Mouse (Mus musculus) colon, adult 2 months (tissue): ENCODE data around the gene Cd63. TPM values are rescaled to one million over a fixed set of nuclear protein-coding genes. Genes with fewer than 3 reads are reported as not detected.

Experiments used
- polyA plus RNA-seq: library from polyadenylated mRNA; depleted of rRNA; stranded (reverse); fragments of >200 nt; gene quantifications from 2 replicates; pipeline ENCODE4 v1.2.3, GENCODE M21; 2012; rRNA removed

The Cd63 gene
- 225 and 259 TPM in 2 replicates for polyA plus RNA-seq

DNA sequence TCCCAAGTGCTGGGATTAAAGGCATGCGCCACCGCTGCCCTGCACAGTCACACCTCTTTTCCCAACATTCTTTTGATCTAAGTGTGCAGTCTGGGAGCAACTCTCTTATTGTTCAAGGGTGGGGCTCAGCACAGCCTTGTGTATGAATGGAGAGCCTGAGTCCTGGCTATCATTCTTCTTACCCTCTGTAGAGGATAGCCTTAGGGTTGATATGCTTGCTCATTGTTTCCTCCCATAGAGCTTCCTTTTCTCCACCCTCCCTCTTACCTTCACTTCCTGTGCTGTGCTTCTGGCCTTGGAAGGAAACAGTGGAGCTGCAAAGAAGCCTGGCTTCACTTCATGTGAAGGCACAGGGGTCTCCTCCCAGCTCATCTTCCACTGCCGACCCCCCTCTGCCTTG, at the start of gene Cd63:
Gene Cd63, plus strand, starts transcription at position 292 of the 400 bp plus-strand sequence.

DNA sequence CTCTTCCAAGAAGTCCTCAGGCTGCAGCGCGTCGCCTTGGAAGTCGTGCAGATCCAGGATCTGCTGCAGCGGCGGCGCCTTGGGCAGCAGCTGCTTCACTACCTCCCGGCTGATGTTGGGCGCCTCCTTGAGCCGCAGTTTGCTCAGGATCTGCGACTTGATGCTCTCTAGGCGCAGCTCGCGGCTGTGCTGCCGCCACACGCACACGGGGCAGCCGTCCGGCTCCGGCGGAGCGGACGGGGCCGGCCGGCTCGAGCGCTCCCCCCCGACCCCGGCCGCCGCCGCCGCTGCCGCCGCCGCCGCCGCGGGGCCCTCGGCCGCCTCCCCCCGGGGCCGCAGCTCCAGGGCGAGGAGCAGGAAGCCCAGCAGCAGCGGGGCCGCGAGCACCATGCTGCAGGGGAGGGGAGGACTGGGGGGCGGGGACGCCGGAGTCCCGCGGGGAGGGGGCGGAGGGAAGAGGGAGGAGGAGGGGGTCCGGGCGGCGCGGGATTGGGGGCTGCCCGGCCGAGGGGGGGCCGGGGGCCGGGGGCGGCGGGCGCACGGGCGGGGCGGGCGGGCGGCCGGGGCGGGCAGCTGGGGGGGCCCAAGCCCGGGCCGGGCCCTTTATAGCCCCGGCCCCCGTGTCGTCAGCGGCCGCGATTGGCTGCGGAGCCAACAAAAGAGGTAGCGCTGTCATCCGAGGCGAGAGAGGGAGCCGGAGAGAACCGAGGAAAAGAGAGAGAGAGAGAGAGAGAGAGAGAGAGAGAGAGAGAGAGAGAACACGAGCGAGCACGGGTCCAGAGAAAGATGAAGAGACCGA, 9.3 kb upstream of the Cd63 start, which contains the start of gene Gdf11:
Gene Gdf11, minus strand, starts transcription at position 423 of the 799 bp plus-strand sequence.

DNA sequence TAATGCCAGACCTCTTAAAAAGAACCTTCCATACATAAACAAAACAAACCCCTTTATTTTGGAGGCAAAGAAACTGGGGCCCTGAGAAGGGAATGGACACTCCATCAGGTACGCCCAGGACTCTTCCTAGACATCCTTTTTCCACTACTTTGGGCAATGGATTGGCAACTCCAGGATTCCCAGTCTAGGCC, 21.9 kb downstream of the Cd63 start, which contains the start of gene Rdh5:
Gene Rdh5, minus strand, starts transcription at position 67 of the 191 bp plus-strand sequence.

DNA sequence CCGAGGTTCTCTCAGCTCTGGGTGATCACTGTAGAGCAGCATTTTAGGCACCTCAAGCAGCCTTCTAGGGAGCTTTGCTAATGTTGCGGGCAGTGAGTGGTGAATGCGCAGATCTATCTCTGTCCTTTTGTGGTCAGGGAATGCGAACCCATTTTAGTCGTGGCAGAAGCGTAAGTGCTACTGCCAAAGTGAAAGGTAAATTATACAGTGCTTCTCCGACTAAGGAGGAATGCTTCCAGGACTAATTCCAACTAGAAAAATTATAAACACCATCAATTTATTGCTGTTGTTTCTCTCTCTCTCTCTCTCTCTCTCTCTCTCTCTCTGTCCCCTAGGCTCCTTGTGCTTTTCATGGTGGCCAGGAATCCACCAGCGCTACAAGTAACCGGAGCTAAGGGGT, 23.1 kb downstream of the Cd63 start, which contains the start of gene Bloc1s1:
Gene Bloc1s1, minus strand, starts transcription at position 101 of the 400 bp plus-strand sequence.

GRCm38 (mm10) chr10:128933574-128933973, 32.8 kb downstream of the Cd63 start, which contains the start of gene Itga7:
Gene Itga7 (plus strand): TSS chr10:128933818.

GRCm38 (mm10) chr10:128960590-128961584, 60.1 kb downstream of the Cd63 start, which contains the start of gene Mettl7b:
Gene Mettl7b (minus strand): TSS chr10:128960988.

Other genes starting within 250 kb of the Cd63 start
- gene Suox, start 226.9 kb upstream of the Cd63 start, polyA plus RNA-seq = 10.0 and 12.2 TPM in 2 replicates
- gene Rab5b, start 204.7 kb upstream of the Cd63 start, polyA plus RNA-seq = 51.6 and 59.7 TPM in 2 replicates
- gene Pmel, start 196.8 kb upstream of the Cd63 start, polyA plus RNA-seq = 3.2 and 3.4 TPM in 2 replicates
- 11.2 and 11.4 TPM in 2 replicates for gene Cdk2, start 196.0 kb upstream of the Cd63 start, polyA plus RNA-seq
- 80.2 and 87.4 TPM in 2 replicates for gene Dgka, start 156.1 kb upstream of the Cd63 start, polyA plus RNA-seq
- 17.4 and 19.1 TPM in 2 replicates for gene Pym1, start 153.1 kb upstream of the Cd63 start, polyA plus RNA-seq
- gene Mmp19, start 110.1 kb upstream of the Cd63 start, polyA plus RNA-seq = 4.8 and 5.0 TPM in 2 replicates
- gene Dnajc14, start 96.9 kb upstream of the Cd63 start, polyA plus RNA-seq = 15.2 and 16.5 TPM in 2 replicates
- 17.7 and 17.9 TPM in 2 replicates for gene Tmem198b, start 96.6 kb upstream of the Cd63 start, polyA plus RNA-seq
- 2.0 and 2.3 TPM in 2 replicates for gene Sarnp, start 83.7 kb upstream of the Cd63 start, polyA plus RNA-seq
- gene Ormdl2, start 79.3 kb upstream of the Cd63 start, polyA plus RNA-seq = 90.8 and 92.6 TPM in 2 replicates
- 1.5 and 1.6 TPM in 2 replicates for gene Gdf11, start 9.3 kb upstream of the Cd63 start, polyA plus RNA-seq
- 28.4 and 36.4 TPM in 2 replicates for gene Rdh5, start 21.9 kb downstream of the Cd63 start, polyA plus RNA-seq
- 151 TPM in 2 replicates for gene Bloc1s1, start 23.0 kb downstream of the Cd63 start, polyA plus RNA-seq
- gene Itga7, start 32.8 kb downstream of the Cd63 start, polyA plus RNA-seq = 56.9 and 58.2 TPM in 2 replicates
- 159 and 171 TPM in 2 replicates for gene Mettl7b, start 60.0 kb downstream of the Cd63 start, polyA plus RNA-seq
- gene Olfr9, start 88.4 kb downstream of the Cd63 start, polyA plus RNA-seq = not detected in 2 replicates
- gene Olfr763, start 109.8 kb downstream of the Cd63 start, polyA plus RNA-seq = not detected in 2 replicates
- not detected in 2 replicates for gene Olfr764-ps1, start 138.9 kb downstream of the Cd63 start, polyA plus RNA-seq
- not detected in 2 replicates for gene Olfr765, start 149.0 kb downstream of the Cd63 start, polyA plus RNA-seq
- gene Olfr766-ps1, start 168.0 kb downstream of the Cd63 start, polyA plus RNA-seq = not detected in 2 replicates
- gene Olfr767, start 181.9 kb downstream of the Cd63 start, polyA plus RNA-seq = not detected in 2 replicates
- not detected in 2 replicates for gene Olfr768, start 198.4 kb downstream of the Cd63 start, polyA plus RNA-seq
- not detected in 2 replicates for gene Olfr769, start 216.9 kb downstream of the Cd63 start, polyA plus RNA-seq
- gene Olfr770, start 238.0 kb downstream of the Cd63 start, polyA plus RNA-seq = not detected in 2 replicates